Mouse (Mus musculus) heart, postnatal 0 days (tissue): ENCODE measurements around the gene Ell3.

Experiments used
- CTCF ChIP-seq: IDR thresholded peaks from 2 replicates; pipeline ENCODE4 v1.5.1; 2016; ENCODE audit warnings: antibody characterized with exemption, control low read depth, low read depth
- EP300 ChIP-seq: IDR thresholded peaks from 2 replicates; pipeline ENCODE4 v1.6.1; 2016; ENCODE audit warnings: antibody characterized with exemption, low read depth

GRCm38 (mm10) chr2:121416356-121416755 lies 27.7 kb downstream of the Ell3 start:
- no peak for TF ChIP-seq CTCF
- TF ChIP-seq EP300: no peak
